Mouse (Mus musculus) cerebellum, adult 11-12 months (tissue): ENCODE data around the gene Pyy.
A peak's percentile ranks its signal among the peaks of the same experiment; 100 is the strongest.

Experiments used
- DNase-seq: peaks from one replicate; pipeline ENCODE4 v3.0.0; 2022

Pyy gene

GRCm38 (mm10) chr11:102107732-102108131 lies at the start of gene Pyy:
TSS of gene Pyy (minus strand) at chr11:102107832.
- DNase-seq = no peak

- no peak for DNase-seq
Observed at GRCm38 (mm10) chr11:102156786-102157089, 49.1 kb upstream of the Pyy start.

- peak; percentile 86 for DNase-seq
Observed at GRCm38 (mm10) chr11:102156039-102156785, 48.6 kb upstream of the Pyy start, which contains the start of gene Tmem101. TSS of gene Tmem101 (minus strand) at chr11:102156404.

- no peak for DNase-seq
Observed at GRCm38 (mm10) chr11:102147213-102147989, 39.8 kb upstream of the Pyy start.

- DNase-seq = no peak
Observed at GRCm38 (mm10) chr11:102146531-102146930, 38.9 kb upstream of the Pyy start.

- no peak for DNase-seq
Observed at GRCm38 (mm10) chr11:102146005-102146404, 38.4 kb upstream of the Pyy start.

- no peak for DNase-seq
Observed at GRCm38 (mm10) chr11:102145471-102146001, 37.9 kb upstream of the Pyy start, which contains the start of gene Nags. TSS of gene Nags (plus strand) at chr11:102145513.

GRCm38 (mm10) chr11:102144957-102145470 lies 37.4 kb upstream of the Pyy start:
- no peak for DNase-seq

- no peak for DNase-seq
Observed at GRCm38 (mm10) chr11:102142355-102142754, 34.7 kb upstream of the Pyy start.

GRCm38 (mm10) chr11:102140508-102140907 lies 32.9 kb upstream of the Pyy start:
- no peak for DNase-seq

- peak; percentile 57 for DNase-seq
Observed at GRCm38 (mm10) chr11:102138447-102138740, 30.8 kb upstream of the Pyy start.

- DNase-seq = no peak
Observed at GRCm38 (mm10) chr11:102137625-102138446, 30.2 kb upstream of the Pyy start.

GRCm38 (mm10) chr11:102134516-102134915 lies 26.9 kb upstream of the Pyy start:
- no peak for DNase-seq

GRCm38 (mm10) chr11:102117386-102117785 lies 9.8 kb upstream of the Pyy start:
- DNase-seq = no peak

GRCm38 (mm10) chr11:102116241-102116640 lies 8.6 kb upstream of the Pyy start:
- DNase-seq = no peak

GRCm38 (mm10) chr11:102111576-102111975 lies 3.9 kb upstream of the Pyy start:
- DNase-seq = no peak

GRCm38 (mm10) chr11:102106911-102107310 lies 721 bp downstream of the Pyy start:
- no peak for DNase-seq

GRCm38 (mm10) chr11:102102485-102103258 lies 5.0 kb downstream of the Pyy start:
- DNase-seq = no peak

- no peak for DNase-seq
Observed at GRCm38 (mm10) chr11:102101219-102101618, 6.4 kb downstream of the Pyy start, which contains the start of gene Ppy. TSS of gene Ppy (minus strand) at chr11:102101319.

- DNase-seq = peak; percentile 73
Observed at GRCm38 (mm10) chr11:102096887-102097391, 10.7 kb downstream of the Pyy start.

GRCm38 (mm10) chr11:102096446-102096845 lies 11.2 kb downstream of the Pyy start:
- DNase-seq = no peak

- DNase-seq = no peak
Observed at GRCm38 (mm10) chr11:102095676-102096075, 12.0 kb downstream of the Pyy start.
